Mouse (Mus musculus): Measurements from ENCODE around the gene Lpxn. TPM values are rescaled to one million over a fixed set of nuclear protein-coding genes. Genes with fewer than 3 reads are reported as not detected.

The Lpxn gene
- polyA plus RNA-seq, 1 experiment = 0.27 TPM

DNA sequence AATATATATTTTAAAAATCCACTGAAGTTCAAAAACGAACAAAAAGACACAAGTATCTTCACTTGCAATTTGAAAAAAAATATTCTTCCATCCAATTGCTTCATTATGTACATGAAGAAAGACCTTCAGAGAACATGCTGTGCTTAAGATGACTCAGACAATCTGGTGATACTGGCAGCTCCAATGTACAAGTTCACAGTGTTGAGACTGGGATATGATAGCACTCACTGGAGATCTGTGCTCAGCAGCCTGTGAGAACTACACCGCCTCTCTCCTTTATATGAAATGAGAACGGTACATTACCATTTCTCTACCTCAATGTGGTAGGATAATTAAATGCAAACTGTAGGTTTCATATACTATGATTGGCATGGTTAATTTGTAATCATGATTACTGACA is 6.8 kb downstream of the Lpxn start:
- Histone ChIP-seq H3K4me1 (peaks cover 26% of the 10 kb centered on the region), H3K9me3 (no peaks in the 10 kb centered on the region), H3K36me3 (replicated peaks; ENCODE audit: low read length) (no peaks in the 10 kb centered on the region), H3K4me3 (replicated peaks) (no peak overlapping the region), H3K27me3 (replicated peaks) (no peaks in the 10 kb centered on the region)
- TF ChIP-seq FLI1 (IDR thresholded peaks at IDR 0.05; ENCODE audit: low read length) (no peak), GATA1 (IDR thresholded peaks at IDR 0.05; ENCODE audit: borderline replicate concordance, low read length) (no peak)

DNA sequence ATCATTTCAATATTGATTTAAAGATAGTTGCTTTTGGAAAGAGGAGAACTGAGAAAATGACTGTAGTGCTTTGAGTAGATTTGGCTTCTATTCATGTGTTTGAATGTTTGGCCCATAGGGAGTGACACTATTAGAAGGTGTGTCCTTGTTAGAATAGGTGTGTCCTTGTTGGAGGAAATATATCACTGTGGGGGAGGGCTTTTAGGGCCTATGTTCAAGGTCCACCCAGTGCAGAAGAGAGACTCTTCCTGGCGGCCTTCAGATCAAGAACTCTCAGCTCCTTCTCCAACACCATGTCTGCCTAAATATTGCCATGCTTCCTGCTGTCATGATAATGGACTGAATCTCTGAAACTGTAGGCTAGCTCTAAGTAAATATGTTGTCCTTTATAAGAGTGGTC is 8.2 kb downstream of the Lpxn start:
- no peaks in the 10 kb centered on the region for H3K36me3 ChIP-seq (replicated peaks; ENCODE audit: low read length)
- H3K4me1 ChIP-seq = peaks cover 27% of the 10 kb centered on the region
- no peak overlapping the region for H3K4me3 ChIP-seq (replicated peaks)
- no peaks in the 10 kb centered on the region for H3K27me3 ChIP-seq (replicated peaks)
- TF ChIP-seq GATA1 (IDR thresholded peaks at IDR 0.05; ENCODE audit: borderline replicate concordance, low read length) = no peak
- TF ChIP-seq FLI1 (IDR thresholded peaks at IDR 0.05; ENCODE audit: low read length) = no peak
- no peaks in the 10 kb centered on the region for H3K9me3 ChIP-seq

DNA sequence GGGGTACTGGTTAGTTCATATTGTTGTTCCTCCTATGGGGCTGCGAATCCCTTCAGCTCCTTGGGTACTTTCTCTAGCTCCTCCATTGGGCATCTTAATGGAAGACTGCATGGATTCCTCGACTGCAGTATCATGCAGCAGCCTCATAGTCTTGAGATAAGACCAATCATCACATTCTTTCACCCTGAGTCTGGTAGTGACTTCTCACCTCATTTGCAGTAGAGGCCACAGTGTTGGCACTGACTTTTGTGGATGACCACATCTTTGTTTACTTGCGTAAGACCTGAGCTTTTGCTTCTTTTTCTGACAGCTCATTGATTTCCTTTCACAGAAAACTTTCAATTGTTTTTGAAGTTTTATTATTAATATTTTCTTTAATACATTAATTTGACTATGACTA is 9.7 kb downstream of the Lpxn start:
- Histone ChIP-seq H3K27me3 (replicated peaks) (no peaks in the 10 kb centered on the region), H3K36me3 (replicated peaks; ENCODE audit: low read length) (no peaks in the 10 kb centered on the region), H3K4me1 (peaks cover 27% of the 10 kb centered on the region), H3K4me3 (replicated peaks) (no peak overlapping the region), H3K9me3 (no peaks in the 10 kb centered on the region)
- TF ChIP-seq GATA1 (IDR thresholded peaks at IDR 0.05; ENCODE audit: borderline replicate concordance, low read length) = no peak
- no peak for TF ChIP-seq FLI1 (IDR thresholded peaks at IDR 0.05; ENCODE audit: low read length)

DNA sequence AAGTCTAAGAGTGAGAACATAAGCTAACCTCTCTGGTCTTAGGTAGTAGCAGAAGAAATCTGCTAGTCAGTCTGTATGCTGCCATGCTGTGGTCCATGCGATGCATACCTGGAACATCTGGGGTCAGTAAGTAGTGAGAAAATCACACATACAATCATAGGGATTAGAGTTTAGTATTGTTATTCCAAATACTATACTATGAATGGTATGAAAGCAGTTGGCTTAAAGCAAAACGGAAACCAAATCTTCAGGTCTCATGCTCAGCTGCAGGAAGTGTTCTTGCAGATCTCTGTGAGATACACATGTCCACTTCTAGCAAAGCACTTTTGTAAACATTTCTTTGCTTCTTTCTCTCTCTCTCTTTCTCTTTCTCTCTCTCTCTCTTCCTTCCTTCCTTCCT is 10.2 kb downstream of the Lpxn start:
- no peaks in the 10 kb centered on the region for H3K9me3 ChIP-seq
- no peak for TF ChIP-seq GATA1 (IDR thresholded peaks at IDR 0.05; ENCODE audit: borderline replicate concordance, low read length)
- no peak for TF ChIP-seq FLI1 (IDR thresholded peaks at IDR 0.05; ENCODE audit: low read length)
- H3K27me3 ChIP-seq (replicated peaks) = no peaks in the 10 kb centered on the region
- H3K36me3 ChIP-seq (replicated peaks; ENCODE audit: low read length) = no peaks in the 10 kb centered on the region
- H3K4me1 ChIP-seq = peaks cover 22% of the 10 kb centered on the region
- peak overlapping the region; percentile 59 for H3K4me3 ChIP-seq (replicated peaks)

DNA sequence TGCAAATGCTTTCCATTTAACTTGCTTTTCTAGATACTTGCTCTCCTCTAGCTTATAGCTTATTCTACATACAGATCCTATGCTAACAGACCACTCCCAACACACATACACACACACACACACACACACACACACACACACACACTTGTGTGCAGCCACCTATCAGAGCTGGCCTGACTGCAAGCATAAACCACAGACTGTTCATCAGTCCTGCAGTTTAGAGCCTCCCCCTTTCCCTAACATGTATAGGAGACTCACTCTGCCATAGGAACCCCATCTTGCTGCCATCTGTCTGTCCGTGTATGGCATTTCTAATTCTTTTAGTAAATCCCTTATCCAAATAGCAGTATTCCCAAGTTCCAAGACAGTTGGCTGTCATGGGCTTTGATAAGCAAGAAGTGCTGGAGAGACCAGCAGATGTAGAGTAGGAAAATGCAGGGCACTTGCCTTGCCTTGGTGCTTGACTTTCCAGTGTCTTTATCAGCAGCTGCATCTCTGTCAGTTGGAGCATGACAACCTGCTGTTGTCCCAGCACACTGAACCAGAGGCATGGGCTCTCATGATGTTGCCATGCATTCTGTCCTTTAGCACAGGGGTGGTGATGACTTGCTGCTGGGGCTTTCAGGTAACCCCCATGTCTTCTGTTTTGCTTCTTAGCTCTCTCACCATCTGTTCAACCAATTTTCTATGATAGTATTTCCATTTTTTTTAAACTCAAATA is 16.8 kb downstream of the Lpxn start:
- H3K27me3 ChIP-seq (replicated peaks) = no peaks in the 10 kb centered on the region
- TF ChIP-seq FLI1 (IDR thresholded peaks at IDR 0.05; ENCODE audit: low read length) = no peak
- no peak for TF ChIP-seq GATA1 (IDR thresholded peaks at IDR 0.05; ENCODE audit: borderline replicate concordance, low read length)
- H3K9me3 ChIP-seq = no peaks in the 10 kb centered on the region
- H3K4me3 ChIP-seq (replicated peaks) = no peak overlapping the region
- peaks cover 45% of the 10 kb centered on the region for H3K4me1 ChIP-seq
- H3K36me3 ChIP-seq (replicated peaks; ENCODE audit: low read length) = no peaks in the 10 kb centered on the region

DNA sequence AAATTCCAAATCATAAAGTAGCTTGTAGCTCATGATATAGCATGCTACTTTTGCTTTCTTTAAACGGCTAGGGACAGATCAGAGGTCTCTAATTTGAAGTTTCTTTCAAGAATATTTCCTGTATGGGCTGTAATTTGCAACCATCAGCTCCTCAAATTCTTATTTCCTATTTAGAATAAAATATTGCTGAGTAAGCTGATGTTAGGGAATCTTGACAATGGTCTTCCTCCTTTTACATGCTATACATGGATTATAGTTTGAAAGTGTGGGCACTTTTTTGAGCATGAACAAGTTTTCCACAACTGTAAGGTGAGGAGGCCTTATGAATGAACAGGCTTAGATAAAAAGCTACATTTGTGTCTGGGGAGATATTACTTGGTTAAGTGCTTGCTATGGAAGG is 17.9 kb downstream of the Lpxn start:
- peaks cover 35% of the 10 kb centered on the region for H3K4me1 ChIP-seq
- H3K4me3 ChIP-seq (replicated peaks) = no peak overlapping the region
- no peaks in the 10 kb centered on the region for H3K36me3 ChIP-seq (replicated peaks; ENCODE audit: low read length)
- no peaks in the 10 kb centered on the region for H3K27me3 ChIP-seq (replicated peaks)
- H3K9me3 ChIP-seq = no peaks in the 10 kb centered on the region
- no peak for TF ChIP-seq FLI1 (IDR thresholded peaks at IDR 0.05; ENCODE audit: low read length)
- no peak for TF ChIP-seq GATA1 (IDR thresholded peaks at IDR 0.05; ENCODE audit: borderline replicate concordance, low read length)

DNA sequence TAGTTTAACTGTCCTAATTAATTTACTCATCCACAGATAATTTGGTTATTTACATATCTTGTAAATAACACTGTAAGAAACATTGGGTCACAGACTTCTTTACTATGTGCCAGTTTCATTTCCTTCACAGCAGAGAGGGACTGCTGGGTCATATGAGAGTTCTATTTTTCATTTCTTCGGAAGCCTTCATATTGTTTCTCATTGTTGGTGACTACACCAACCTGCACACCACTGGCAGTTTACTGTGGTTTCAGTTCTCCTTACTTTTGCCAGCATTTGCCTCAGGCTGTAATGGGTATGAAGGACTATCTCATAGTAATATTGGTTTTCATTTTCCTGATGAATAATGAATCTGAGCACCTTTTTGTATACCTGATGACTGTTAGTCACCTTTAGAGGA is 22.5 kb downstream of the Lpxn start:
- Histone ChIP-seq H3K4me1 (peaks cover 23% of the 10 kb centered on the region), H3K36me3 (replicated peaks; ENCODE audit: low read length) (no peaks in the 10 kb centered on the region), H3K27me3 (replicated peaks) (no peaks in the 10 kb centered on the region), H3K9me3 (no peaks in the 10 kb centered on the region), H3K4me3 (replicated peaks) (no peak overlapping the region)
- TF ChIP-seq FLI1 (IDR thresholded peaks at IDR 0.05; ENCODE audit: low read length) (no peak), GATA1 (IDR thresholded peaks at IDR 0.05; ENCODE audit: borderline replicate concordance, low read length) (no peak)

DNA sequence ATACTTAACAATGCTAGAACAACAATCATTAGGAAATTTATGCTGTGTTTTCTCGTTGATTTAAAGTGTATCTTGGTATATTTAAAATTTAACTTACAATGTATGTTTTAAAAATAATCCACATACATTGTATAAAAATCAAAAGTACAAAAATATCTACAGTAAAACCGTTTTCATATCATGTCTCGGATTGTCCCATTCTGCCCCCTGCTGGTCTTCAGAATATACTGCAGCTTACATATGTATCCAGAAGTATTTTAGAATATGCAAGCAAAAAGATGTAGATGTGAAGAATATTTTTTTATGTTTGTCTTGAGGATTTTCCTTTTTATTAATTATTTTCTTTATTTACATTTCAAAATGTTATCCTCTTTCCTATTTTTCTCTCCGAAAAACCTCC is 24.4 kb downstream of the Lpxn start:
- H3K4me1 ChIP-seq = peaks cover 34% of the 10 kb centered on the region
- TF ChIP-seq GATA1 (IDR thresholded peaks at IDR 0.05; ENCODE audit: borderline replicate concordance, low read length) = no peak
- TF ChIP-seq FLI1 (IDR thresholded peaks at IDR 0.05; ENCODE audit: low read length) = no peak
- H3K27me3 ChIP-seq (replicated peaks) = no peaks in the 10 kb centered on the region
- H3K36me3 ChIP-seq (replicated peaks; ENCODE audit: low read length) = peaks cover 4% of the 10 kb centered on the region
- no peak overlapping the region for H3K4me3 ChIP-seq (replicated peaks)
- no peaks in the 10 kb centered on the region for H3K9me3 ChIP-seq

DNA sequence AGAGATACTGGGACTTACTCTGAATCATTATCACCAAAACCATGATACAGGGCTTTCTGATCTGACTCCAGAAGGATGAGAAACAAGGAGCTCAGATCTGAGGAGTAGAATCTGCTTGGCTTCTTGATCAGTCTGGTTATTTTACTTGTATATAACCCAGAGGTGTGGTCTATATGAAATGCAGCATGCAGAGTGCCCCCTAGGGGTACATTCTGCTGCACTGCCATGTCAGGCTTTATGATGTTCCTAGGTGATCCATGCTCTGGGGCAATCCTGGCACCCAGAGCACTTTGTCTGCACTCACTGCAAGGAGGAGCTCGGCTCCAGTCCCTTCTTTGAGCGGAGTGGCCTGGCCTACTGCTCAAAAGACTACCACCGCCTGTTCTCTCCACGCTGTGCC is 28.6 kb downstream of the Lpxn start:
- TF ChIP-seq GATA1 (IDR thresholded peaks at IDR 0.05; ENCODE audit: borderline replicate concordance, low read length) = no peak
- TF ChIP-seq FLI1 (IDR thresholded peaks at IDR 0.05; ENCODE audit: low read length) = no peak
- peaks cover 5% of the 10 kb centered on the region for H3K36me3 ChIP-seq (replicated peaks; ENCODE audit: low read length)
- no peak overlapping the region for H3K4me3 ChIP-seq (replicated peaks)

DNA sequence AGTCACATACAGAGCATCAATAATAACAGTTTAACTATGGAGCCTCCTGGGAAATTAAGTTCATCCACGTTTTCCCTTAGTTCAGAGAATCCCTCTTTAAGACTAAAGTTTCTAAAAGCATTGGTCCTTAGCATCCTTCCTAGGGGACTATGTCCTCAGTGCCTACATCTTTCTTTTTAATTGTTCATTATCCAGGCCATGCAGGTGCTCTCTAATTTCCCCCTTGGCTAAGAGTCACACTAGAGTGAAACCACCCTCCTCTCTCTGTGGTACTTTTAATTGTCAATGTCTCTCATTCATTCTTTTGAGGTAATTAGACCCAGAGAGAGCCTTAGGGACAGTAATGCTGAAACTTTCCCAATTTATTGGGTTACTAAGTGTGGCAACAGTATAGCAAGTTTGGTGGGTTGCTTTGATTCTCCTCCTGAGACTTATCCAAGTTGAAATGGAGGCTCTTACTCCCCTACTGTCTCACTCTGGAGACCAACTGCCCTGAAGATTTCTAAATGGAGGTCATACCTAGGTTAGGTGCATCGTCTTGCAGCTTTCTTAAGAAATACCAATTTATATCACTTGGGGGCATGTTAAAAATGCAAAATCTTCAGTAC is 34.9 kb downstream of the Lpxn start:
- Histone ChIP-seq H3K27me3 (replicated peaks) (no peaks in the 10 kb centered on the region), H3K36me3 (replicated peaks; ENCODE audit: low read length) (no peaks in the 10 kb centered on the region), H3K4me3 (replicated peaks) (no peak overlapping the region), H3K4me1 (peaks cover 60% of the 10 kb centered on the region), H3K9me3 (no peaks in the 10 kb centered on the region)
- TF ChIP-seq GATA1 (IDR thresholded peaks at IDR 0.05; ENCODE audit: borderline replicate concordance, low read length) = no peak
- no peak for TF ChIP-seq FLI1 (IDR thresholded peaks at IDR 0.05; ENCODE audit: low read length)

More for the DNA sequence above, 28.6 kb downstream of the Lpxn start:
- no peaks in the 10 kb centered on the region for H3K27me3 ChIP-seq (replicated peaks)
- H3K4me1 ChIP-seq = peaks cover 35% of the 10 kb centered on the region
- no peaks in the 10 kb centered on the region for H3K9me3 ChIP-seq

Measured in megakaryocyte, embryonic 14.5 days (primary cell).